Mouse (Mus musculus) CH12.LX (cell line): ENCODE measurements around the gene Chrnd.

Experiments used
- CTCF ChIP-seq, 2 experiments: IDR thresholded peaks in 1 of 2; conservative IDR thresholded peaks in 1 of 2; 2 replicates each; pipeline ENCODE4 v1.5.1; 2011 to 2012; ENCODE audit warnings: low read depth in 2 of 2, low read length in 2 of 2, improper control_type of control experiment in 1 of 2, inconsistent platforms in 1 of 2, mild to moderate bottlenecking in 1 of 2, moderate library complexity in 1 of 2
- E2F4 ChIP-seq: IDR thresholded peaks from 2 replicates; pipeline ENCODE4 v1.6.1; 2011; ENCODE audit warnings: low read depth, low read length, improper control_type of control experiment; ENCODE audit not compliant: insufficient replicate concordance
- POLR2A ChIP-seq: IDR thresholded peaks from 2 replicates; pipeline ENCODE4 v1.6.1; 2011; ENCODE audit warnings: low read depth, mild to moderate bottlenecking, improper control_type of control experiment, low read length
- POLR2AphosphoS2 ChIP-seq: IDR thresholded peaks from 2 replicates; pipeline ENCODE4 v1.6.1; 2011; ENCODE audit warnings: low read depth, low read length, improper control_type of control experiment
- RCOR1 ChIP-seq: conservative IDR thresholded peaks from 2 replicates; pipeline ENCODE4 v1.6.1; 2012; ENCODE audit warnings: low read depth, mild to moderate bottlenecking, inconsistent platforms, low read length, improper control_type of control experiment
- SIN3A ChIP-seq: IDR thresholded peaks from 2 replicates; pipeline ENCODE4 v1.6.1; 2012; ENCODE audit warnings: low read length, improper control_type of control experiment, inconsistent platforms
- SMC3 ChIP-seq: IDR thresholded peaks from 2 replicates; pipeline ENCODE4 v1.6.1; 2011; ENCODE audit warnings: low read depth, low read length, improper control_type of control experiment
- TCF12 ChIP-seq: IDR thresholded peaks from 2 replicates; pipeline ENCODE4 v1.6.1; 2014; ENCODE audit warnings: low read depth, mild to moderate bottlenecking, inconsistent platforms, low read length, improper control_type of control experiment
- ZC3H11A ChIP-seq: IDR thresholded peaks from 2 replicates; pipeline ENCODE4 v1.6.1; 2012; ENCODE audit warnings: low read depth, mild to moderate bottlenecking, inconsistent platforms, low read length, improper control_type of control experiment

DNA sequence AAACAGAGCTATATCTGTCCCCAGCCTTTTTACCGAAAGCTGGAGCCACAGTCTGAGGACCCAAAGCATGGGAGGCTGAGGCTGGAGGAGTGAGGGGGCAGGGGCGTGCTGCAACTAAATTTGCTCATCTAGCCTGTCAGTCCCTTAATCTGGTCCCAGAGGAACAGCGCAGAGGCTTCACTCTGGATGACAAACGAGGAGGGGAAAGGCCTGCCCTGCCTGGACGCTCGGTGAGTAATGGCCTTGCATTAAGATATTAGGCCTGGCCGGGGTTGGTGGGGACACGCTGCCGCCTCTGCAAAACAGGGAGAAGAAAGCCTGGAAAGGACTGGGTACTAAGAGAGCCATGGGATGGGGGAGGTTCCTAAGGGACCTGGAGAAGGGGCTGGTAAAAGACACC is 18.1 kb upstream of the Chrnd start:
- TF ChIP-seq POLR2A (no peak), CTCF (conservative IDR thresholded peaks at IDR 0.05 in 1 of 2, IDR thresholded peaks at IDR 0.05 in 1 of 2; ENCODE audit: low read depth in 2 of 2, low read length in 2 of 2) (no peak), E2F4 (no peak), TCF12 (no peak), RCOR1 (no peak), ZC3H11A (no peak), POLR2AphosphoS2 (no peak), SIN3A (no peak), SMC3 (no peak)
